Mouse (Mus musculus) heart, postnatal 10 days (tissue): ENCODE measurements at regions not wholly inside any gene's neighbourhood (a gene's known extent, or its start where the extent isn't known, plus 50 kb on each side); places are given as distances from the start of the nearest gene placed in this dataset.

Experiments
- DNase-seq, 2 experiments: peaks; one replicate each; pipeline ENCODE4 v3.0.0; 2021
- intact Hi-C: fragments of 180-260 bp; cut with DNase I; formaldehyde crosslinking; loops from one replicate; pipeline ENCODE4 v1.15.1; 2025

- DNase-seq, result peak; percentile 44 to 56
- intact Hi-C loops, result no loop called here
Measured at GRCm38 (mm10) chr13:44608681-44609335, 120.5 kb upstream of the Jarid2 start.

GRCm38 (mm10) chr13:44609606-44610005 is 119.7 kb upstream of the Jarid2 start:
- no peak for DNase-seq
- intact Hi-C loops, result no loop called here

- no peak for DNase-seq
- intact Hi-C loops, result no loop called here
Measured at GRCm38 (mm10) chr13:44615696-44616095, 113.6 kb upstream of the Jarid2 start.

- intact Hi-C loops, result no loop called here
- no peak for DNase-seq
Measured at GRCm38 (mm10) chr13:44618368-44618767, 110.9 kb upstream of the Jarid2 start.

GRCm38 (mm10) chr13:44622661-44623355 is 106.5 kb upstream of the Jarid2 start:
- peak; percentile 81 to 85 for DNase-seq
- intact Hi-C loops, result no loop called here

GRCm38 (mm10) chr13:44624716-44625115 is 104.6 kb upstream of the Jarid2 start:
- peak in 1 of 2 experiments; percentile 24 for DNase-seq
- intact Hi-C loops, result no loop called here

GRCm38 (mm10) chr13:44625792-44626191 is 103.5 kb upstream of the Jarid2 start:
- intact Hi-C loops, result no loop called here

GRCm38 (mm10) chr13:44626806-44627205 is 102.5 kb upstream of the Jarid2 start:
- peak; percentile 37 to 45 for DNase-seq
- intact Hi-C loops, result no loop called here

More at GRCm38 (mm10) chr13:44625792-44626191, 103.5 kb upstream of the Jarid2 start:
- DNase-seq, result no peak

GRCm38 (mm10) chr13:44630061-44630460 is 99.2 kb upstream of the Jarid2 start:
- intact Hi-C loops, result no loop called here
- DNase-seq, result no peak

- intact Hi-C loops, result loop anchor here (5.0 kb wide), 1 partner anchor 88 kb away; no protein-coding TSS in a partner anchor
- no peak for DNase-seq
Measured at GRCm38 (mm10) chr13:44634616-44635015, 94.7 kb upstream of the Jarid2 start.

- intact Hi-C loops, result loop anchor here (5.0 kb wide), 1 partner anchor 87 kb away; no protein-coding TSS in a partner anchor
- DNase-seq, result no peak
Measured at GRCm38 (mm10) chr13:44635221-44636007, 93.9 kb upstream of the Jarid2 start.

GRCm38 (mm10) chr13:44636008-44636335 is 93.3 kb upstream of the Jarid2 start:
- no peak for DNase-seq
- intact Hi-C loops, result loop anchor here (5.0 kb wide), 1 partner anchor 86 kb away; no protein-coding TSS in a partner anchor

GRCm38 (mm10) chr13:44642361-44642760 is 86.9 kb upstream of the Jarid2 start:
- DNase-seq, result no peak
- intact Hi-C loops, result no loop called here

- intact Hi-C loops, result no loop called here
- no peak for DNase-seq
Measured at GRCm38 (mm10) chr13:44650052-44650451, 79.2 kb upstream of the Jarid2 start.

GRCm38 (mm10) chr13:44651259-44652238 is 77.7 kb upstream of the Jarid2 start:
- intact Hi-C loops, result no loop called here
- no peak for DNase-seq

GRCm38 (mm10) chr13:44657905-44658414 is 71.3 kb upstream of the Jarid2 start:
- intact Hi-C loops, result no loop called here
- DNase-seq, result no peak

GRCm38 (mm10) chr13:44659861-44660260 is 69.4 kb upstream of the Jarid2 start:
- intact Hi-C loops, result no loop called here

GRCm38 (mm10) chr13:44663062-44663461 is 66.2 kb upstream of the Jarid2 start:
- DNase-seq, result no peak
- intact Hi-C loops, result no loop called here

More at GRCm38 (mm10) chr13:44659861-44660260, 69.4 kb upstream of the Jarid2 start:
- DNase-seq, result no peak

- DNase-seq, result no peak
- intact Hi-C loops, result no loop called here
Measured at GRCm38 (mm10) chr13:44663730-44664129, 65.5 kb upstream of the Jarid2 start.

GRCm38 (mm10) chr13:44669761-44670160 is 59.5 kb upstream of the Jarid2 start:
- intact Hi-C loops, result no loop called here
- DNase-seq, result no peak
